Mouse (Mus musculus): ENCODE measurements around the gene Gm45716. TPM values are rescaled to one million over a fixed set of nuclear protein-coding genes. Genes with fewer than 3 reads are reported as not detected.
"Not testable (repeated sequence)": the region's sequence is repeated elsewhere in the genome, so short reads cannot be mapped to it uniquely, and the experiment has no call there.

Gm45716 gene
- polyA plus RNA-seq, 1 experiment, result 17.3 TPM

GRCm38 (mm10) chr11:90270132-90270877 is 82.8 kb downstream of the Gm45716 start:
- no peak for TF ChIP-seq CTCF (IDR thresholded peaks at IDR 0.05; ENCODE audit: borderline replicate concordance, extremely low read depth, insufficient read depth, insufficient read length)
- TF ChIP-seq POLR2A (IDR thresholded peaks at IDR 0.05; ENCODE audit: borderline replicate concordance, extremely low read depth, insufficient read depth, insufficient read length, poor library complexity, severe bottlenecking), result no peak
- no peak for DNase-seq (ENCODE audit: low read depth)

- TF ChIP-seq CTCF (IDR thresholded peaks at IDR 0.05; ENCODE audit: borderline replicate concordance, extremely low read depth, insufficient read depth, insufficient read length) (no peak), POLR2A (IDR thresholded peaks at IDR 0.05; ENCODE audit: borderline replicate concordance, extremely low read depth, insufficient read depth, insufficient read length, poor library complexity, severe bottlenecking) (no peak)
- no peak for DNase-seq (ENCODE audit: low read depth)
Measured at GRCm38 (mm10) chr11:90274187-90274586, 86.7 kb downstream of the Gm45716 start.

GRCm38 (mm10) chr11:90275663-90276062 is 88.2 kb downstream of the Gm45716 start:
- DNase-seq (ENCODE audit: low read depth), result no peak

GRCm38 (mm10) chr11:90276150-90276549 is 88.7 kb downstream of the Gm45716 start:
- no peak for DNase-seq (ENCODE audit: low read depth)
- TF ChIP-seq CTCF (IDR thresholded peaks at IDR 0.05; ENCODE audit: borderline replicate concordance, extremely low read depth, insufficient read depth, insufficient read length), result no peak
- TF ChIP-seq POLR2A (IDR thresholded peaks at IDR 0.05; ENCODE audit: borderline replicate concordance, extremely low read depth, insufficient read depth, insufficient read length, poor library complexity, severe bottlenecking), result no peak

More at GRCm38 (mm10) chr11:90275663-90276062, 88.2 kb downstream of the Gm45716 start:
- TF ChIP-seq CTCF (IDR thresholded peaks at IDR 0.05; ENCODE audit: borderline replicate concordance, extremely low read depth, insufficient read depth, insufficient read length), result no peak
- no peak for TF ChIP-seq POLR2A (IDR thresholded peaks at IDR 0.05; ENCODE audit: borderline replicate concordance, extremely low read depth, insufficient read depth, insufficient read length, poor library complexity, severe bottlenecking)

- TF ChIP-seq CTCF (IDR thresholded peaks at IDR 0.05; ENCODE audit: borderline replicate concordance, extremely low read depth, insufficient read depth, insufficient read length), result no peak
- TF ChIP-seq POLR2A (IDR thresholded peaks at IDR 0.05; ENCODE audit: borderline replicate concordance, extremely low read depth, insufficient read depth, insufficient read length, poor library complexity, severe bottlenecking), result no peak
- DNase-seq (ENCODE audit: low read depth), result no peak
Measured at GRCm38 (mm10) chr11:90276561-90276960, 89.1 kb downstream of the Gm45716 start.

- no peak for DNase-seq (ENCODE audit: low read depth)
- no peak for TF ChIP-seq POLR2A (IDR thresholded peaks at IDR 0.05; ENCODE audit: borderline replicate concordance, extremely low read depth, insufficient read depth, insufficient read length, poor library complexity, severe bottlenecking)
- TF ChIP-seq CTCF (IDR thresholded peaks at IDR 0.05; ENCODE audit: borderline replicate concordance, extremely low read depth, insufficient read depth, insufficient read length), result no peak
Measured at GRCm38 (mm10) chr11:90280069-90280468, 92.6 kb downstream of the Gm45716 start.

- DNase-seq (ENCODE audit: low read depth), result not testable (repeated sequence)
Measured at GRCm38 (mm10) chr11:90281943-90282342, 94.5 kb downstream of the Gm45716 start.

GRCm38 (mm10) chr11:90283159-90283558 is 95.7 kb downstream of the Gm45716 start:
- no peak for TF ChIP-seq POLR2A (IDR thresholded peaks at IDR 0.05; ENCODE audit: borderline replicate concordance, extremely low read depth, insufficient read depth, insufficient read length, poor library complexity, severe bottlenecking)
- TF ChIP-seq CTCF (IDR thresholded peaks at IDR 0.05; ENCODE audit: borderline replicate concordance, extremely low read depth, insufficient read depth, insufficient read length), result no peak

GRCm38 (mm10) chr11:90283601-90284000 is 96.1 kb downstream of the Gm45716 start:
- DNase-seq (ENCODE audit: low read depth), result no peak
- no peak for TF ChIP-seq POLR2A (IDR thresholded peaks at IDR 0.05; ENCODE audit: borderline replicate concordance, extremely low read depth, insufficient read depth, insufficient read length, poor library complexity, severe bottlenecking)
- no peak for TF ChIP-seq CTCF (IDR thresholded peaks at IDR 0.05; ENCODE audit: borderline replicate concordance, extremely low read depth, insufficient read depth, insufficient read length)

More at GRCm38 (mm10) chr11:90283159-90283558, 95.7 kb downstream of the Gm45716 start:
- DNase-seq (ENCODE audit: low read depth), result no peak

- DNase-seq (ENCODE audit: low read depth), result no peak
- no peak for TF ChIP-seq CTCF (IDR thresholded peaks at IDR 0.05; ENCODE audit: borderline replicate concordance, extremely low read depth, insufficient read depth, insufficient read length)
- no peak for TF ChIP-seq POLR2A (IDR thresholded peaks at IDR 0.05; ENCODE audit: borderline replicate concordance, extremely low read depth, insufficient read depth, insufficient read length, poor library complexity, severe bottlenecking)
Measured at GRCm38 (mm10) chr11:90284079-90284478, 96.6 kb downstream of the Gm45716 start.

- TF ChIP-seq CTCF (IDR thresholded peaks at IDR 0.05; ENCODE audit: borderline replicate concordance, extremely low read depth, insufficient read depth, insufficient read length) (no peak), POLR2A (IDR thresholded peaks at IDR 0.05; ENCODE audit: borderline replicate concordance, extremely low read depth, insufficient read depth, insufficient read length, poor library complexity, severe bottlenecking) (no peak)
- DNase-seq (ENCODE audit: low read depth), result no peak
Measured at GRCm38 (mm10) chr11:90284623-90285022, 97.1 kb downstream of the Gm45716 start.

GRCm38 (mm10) chr11:90286550-90287154 is 99.2 kb downstream of the Gm45716 start:
- TF ChIP-seq POLR2A (IDR thresholded peaks at IDR 0.05; ENCODE audit: borderline replicate concordance, extremely low read depth, insufficient read depth, insufficient read length, poor library complexity, severe bottlenecking) (no peak), CTCF (IDR thresholded peaks at IDR 0.05; ENCODE audit: borderline replicate concordance, extremely low read depth, insufficient read depth, insufficient read length) (no peak)
- no peak for DNase-seq (ENCODE audit: low read depth)
